Mouse (Mus musculus): ENCODE data around the gene Mtrex.

The Mtrex gene

DNA sequence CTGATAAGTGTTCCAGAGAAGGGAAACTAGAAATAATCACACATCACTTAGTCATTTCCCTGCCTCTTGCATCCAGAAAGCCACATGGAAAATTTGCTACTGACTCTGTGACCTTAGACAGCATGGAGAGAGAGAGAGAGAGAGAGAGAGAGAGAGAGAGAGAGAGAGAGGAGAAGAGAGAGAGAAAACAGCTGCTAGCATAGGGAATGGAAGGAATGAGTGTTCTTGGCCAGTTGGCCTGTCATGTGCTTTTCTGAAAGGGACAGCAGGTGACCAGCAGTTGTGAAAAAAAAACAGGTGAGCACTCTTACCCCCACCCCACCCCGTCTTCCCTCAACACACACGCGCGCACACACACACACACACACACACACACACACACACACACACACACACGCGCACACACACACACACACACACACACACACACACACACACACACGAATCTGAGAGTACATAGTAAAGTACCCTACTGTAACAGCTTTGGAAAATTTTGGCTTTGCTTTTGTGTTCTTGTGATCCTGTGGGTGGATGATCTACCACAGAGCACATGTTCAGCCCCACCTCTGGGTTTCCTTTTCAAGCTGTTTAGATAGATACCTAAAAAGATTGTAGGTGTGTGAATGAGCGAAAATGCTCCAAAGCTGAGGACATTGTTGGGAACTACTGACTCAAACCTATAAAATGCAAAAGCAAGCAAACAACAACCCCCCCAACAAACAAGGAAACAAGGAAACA lies 103.1 kb downstream of the Mtrex start:
- no peak for DNase-seq

DNA sequence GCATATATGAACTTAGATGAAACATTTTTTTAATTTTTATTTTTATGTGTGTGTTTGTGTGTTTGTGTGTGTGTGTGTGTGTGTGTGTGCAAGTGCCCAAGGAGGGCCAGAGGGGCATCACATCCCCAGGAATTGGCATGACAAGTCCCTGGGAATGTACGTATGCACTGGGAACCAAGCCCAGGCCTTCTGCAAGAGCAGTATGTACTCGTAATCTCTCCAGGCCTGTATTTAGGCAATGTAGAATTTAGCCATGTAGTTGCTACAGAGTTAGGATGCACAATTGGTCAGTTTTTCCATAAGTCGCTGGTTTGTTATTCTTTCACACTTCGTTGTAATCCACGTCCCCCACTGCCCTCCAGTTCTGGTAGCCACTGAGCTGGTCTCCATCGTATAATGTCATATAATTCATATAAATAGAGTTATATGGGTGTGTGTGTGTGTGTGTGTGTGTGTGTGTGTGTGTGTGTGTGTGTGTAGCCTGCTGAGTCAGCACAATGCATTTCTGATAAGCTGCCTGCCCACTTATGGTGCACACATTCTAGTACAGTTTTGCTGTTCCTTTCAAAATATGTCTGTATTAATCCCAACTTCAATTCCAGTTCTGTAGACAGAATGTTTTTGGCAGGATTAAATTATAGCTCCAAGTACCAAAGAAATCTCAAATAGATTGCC lies 103.8 kb downstream of the Mtrex start:
- DNase-seq, result no peak

DNA sequence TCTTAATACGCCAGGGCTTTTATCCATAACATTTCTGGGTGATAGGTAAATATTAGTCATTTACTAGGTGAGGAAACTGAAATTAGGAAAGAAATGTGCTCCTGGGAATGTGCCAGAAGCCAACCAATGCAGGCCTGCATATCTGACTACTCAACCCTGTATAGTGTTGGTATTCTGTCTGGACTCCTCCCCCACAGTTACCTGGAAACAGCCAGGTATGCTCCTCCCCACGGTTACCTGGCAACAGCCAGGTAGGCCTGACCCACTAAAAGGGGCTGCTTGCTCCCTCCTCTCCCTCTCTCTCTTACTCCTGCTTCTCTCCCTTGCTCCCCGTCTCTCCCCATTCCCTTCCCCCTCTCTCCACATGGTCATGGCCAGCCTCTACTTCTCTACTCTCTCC lies 104.8 kb downstream of the Mtrex start:
- DNase-seq, result no peak

DNA sequence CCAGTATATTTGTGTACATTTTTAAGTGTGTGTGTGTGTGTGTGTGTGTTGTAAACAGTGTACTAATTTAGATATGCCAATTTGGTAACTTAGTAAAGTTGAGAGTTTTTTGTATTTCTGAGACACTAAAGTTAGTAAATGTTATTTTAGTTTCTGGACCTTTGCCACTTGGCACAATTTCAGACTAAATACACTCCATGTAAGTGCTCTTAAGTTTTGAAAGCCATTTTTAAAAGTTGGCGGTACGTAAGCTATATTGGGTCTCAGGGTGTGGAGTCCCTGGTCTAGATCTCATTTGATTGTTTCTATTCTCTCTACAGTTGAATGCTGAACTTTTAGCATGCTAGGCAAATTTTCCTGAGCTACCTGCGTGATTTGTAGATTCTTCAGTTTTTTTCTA lies 109.1 kb downstream of the Mtrex start:
- DNase-seq, result no peak

Data from thymus, postnatal 36 days (tissue).